Mouse (Mus musculus) thymus, adult 2 months (tissue): ENCODE results near the gene Nutf2.

ENCODE experiments used
- CTCF ChIP-seq: fragments of 200-500 bp; IDR thresholded peaks from 2 replicates; pipeline ENCODE4 v1.5.1; 2012; ENCODE audit warnings: mild to moderate bottlenecking, control low read depth, low read length, moderate library complexity, borderline replicate concordance; ENCODE audit not compliant: control insufficient read depth, poor library complexity, insufficient read depth; ENCODE audit errors: extremely low read depth
- POLR2A ChIP-seq: fragments of 200-500 bp; IDR thresholded peaks from 2 replicates; pipeline ENCODE4 v1.6.1; 2012; ENCODE audit warnings: mild to moderate bottlenecking, low read length, control low read depth, moderate library complexity; ENCODE audit not compliant: control insufficient read depth, poor library complexity, insufficient read depth; ENCODE audit errors: extremely low read depth

GRCm38 (mm10) chr8:105897801-105898480, 37.6 kb downstream of the Nutf2 start:
- TF ChIP-seq POLR2A (no peak), CTCF (no peak)
